Mouse (Mus musculus) granulocyte monocyte progenitor cell, adult 5-6 weeks (primary cell): ENCODE measurements around the gene Grk4. TPM values are rescaled to one million over a fixed set of nuclear protein-coding genes. Genes with fewer than 3 reads are reported as not detected.

Source experiments
- total RNA-seq, 2 experiments: library from RNA; stranded (forward) in 1 of 2; stranded (reverse) in 1 of 2; fragments of 200-712, 200-1000 nt in 1 of 2; fragments of >200 nt in 1 of 2; fragmentation: Nextera tagmentation in 1 of 2; gene quantifications; 2 replicates each; pipeline ENCODE4 v1.2.3; 2014 to 2017

Grk4 gene
- total RNA-seq, 2 experiments from 2014 or later = 0.95 to 1.4 TPM

Other genes starting within 250 kb of the Grk4 start
- 11.8 and 16.2 TPM in 2 replicates for gene Tnip2, start 146.4 kb upstream of the Grk4 start, total RNA-seq (2014; fragmentation: Nextera tagmentation)
- gene Tnip2, start 146.4 kb upstream of the Grk4 start, total RNA-seq (2017) = 22.0 and 24.4 TPM in 2 replicates
- gene Sh3bp2, start 134.5 kb upstream of the Grk4 start, total RNA-seq (2014; fragmentation: Nextera tagmentation) = 15.4 and 16.5 TPM in 2 replicates
- 9.8 and 11.9 TPM in 2 replicates for gene Sh3bp2, start 134.5 kb upstream of the Grk4 start, total RNA-seq (2017)
- 65.6 and 74.2 TPM in 2 replicates for gene Add1, start 86.7 kb upstream of the Grk4 start, total RNA-seq (2014; fragmentation: Nextera tagmentation)
- gene Add1, start 86.7 kb upstream of the Grk4 start, total RNA-seq (2017) = 81.0 and 82.6 TPM in 2 replicates
- 196 and 197 TPM in 2 replicates for gene Mfsd10, start 23.2 kb upstream of the Grk4 start, total RNA-seq (2014; fragmentation: Nextera tagmentation)
- gene Mfsd10, start 23.2 kb upstream of the Grk4 start, total RNA-seq (2017) = 111 and 147 TPM in 2 replicates
- 40.0 and 45.0 TPM in 2 replicates for gene Nop14, start 231 bp upstream of the Grk4 start, total RNA-seq (2014; fragmentation: Nextera tagmentation)
- 47.7 and 50.0 TPM in 2 replicates for gene Nop14, start 231 bp upstream of the Grk4 start, total RNA-seq (2017)
- 32.6 and 36.2 TPM in 2 replicates for gene Htt, start 101.4 kb downstream of the Grk4 start, total RNA-seq (2014; fragmentation: Nextera tagmentation)
- 18.3 and 25.1 TPM in 2 replicates for gene Htt, start 101.4 kb downstream of the Grk4 start, total RNA-seq (2017)
- 0.96 and 1.6 TPM in 2 replicates for gene Msantd1, start 247.6 kb downstream of the Grk4 start, total RNA-seq (2014; fragmentation: Nextera tagmentation)
- gene Msantd1, start 247.6 kb downstream of the Grk4 start, total RNA-seq (2017) = 0.30 TPM in 1 of 2 replicates, not detected in the other